Comparison of ENCODE assay signal across 9 mouse cellular contexts in the genomic region with DNA sequence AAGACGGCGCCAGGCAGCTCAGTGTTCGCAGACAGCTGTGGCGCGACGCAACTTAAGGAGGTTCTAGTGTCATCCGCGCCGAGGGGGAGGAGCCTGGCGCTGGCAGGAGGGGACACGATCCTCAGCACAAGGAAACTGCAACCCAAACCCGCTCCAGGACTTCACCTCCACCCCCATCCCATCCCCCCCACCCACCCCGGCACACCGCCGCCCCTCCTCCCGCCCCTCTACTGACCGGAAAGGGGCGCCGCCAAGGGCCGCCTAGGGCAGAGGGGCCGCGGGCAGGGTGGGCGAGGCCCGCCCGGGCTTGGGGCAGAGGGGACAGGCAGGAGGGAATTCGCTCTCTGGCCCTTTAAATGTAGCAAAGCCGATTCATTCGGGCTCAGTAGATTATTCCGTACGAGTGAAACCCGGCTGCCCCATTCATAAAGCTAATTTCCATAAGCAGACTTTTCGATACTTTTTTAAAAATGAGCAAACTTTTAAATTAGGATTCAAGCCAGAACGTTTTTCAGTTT. TPM values are rescaled to one million over a fixed set of nuclear protein-coding genes. Genes with fewer than 3 reads are reported as not detected.
A peak's percentile ranks its signal among the peaks of the same experiment; 100 is the strongest.
DNase-seq lines count a peak whose midpoint lies in the region; ATAC-seq and TF ChIP-seq lines count a peak whose summit lies in the region.
"Had no signal": no experiment of that assay in that cellular context is flagged by ENCODE, and none has a peak within 500 bp of the region (broad histone marks: within the 10 kb centered on the region; RNA-seq: fewer than 3 reads in every experiment).

No protein-coding gene starts in this region.

- no peak overlapping the region for H3K9ac ChIP-seq in heart, adult 2 months (ENCODE audit: low read depth, low read length)
- H3K9ac ChIP-seq in lung, postnatal 0 days (replicated peaks; ENCODE audit: low read depth) = no peak overlapping the region

- TF ChIP-seq CTCF in heart, adult 2 months (IDR thresholded peaks at IDR 0.05) = no peak
- TF ChIP-seq CTCF in kidney, adult 2 months (conservative IDR thresholded peaks at IDR 0.05; ENCODE audit: insufficient read depth, insufficient read length, low read depth, low read length) = no peak
- no peak for TF ChIP-seq CTCF in lung, postnatal 0 days (IDR thresholded peaks at IDR 0.05)

- TF ChIP-seq POLR2A in heart, adult 2 months (IDR thresholded peaks at IDR 0.05; ENCODE audit: insufficient read depth, low read depth, low read length) = no peak
- no peak for TF ChIP-seq POLR2A in kidney, adult 2 months (IDR thresholded peaks at IDR 0.05; ENCODE audit: low read depth, low read length)

- peak overlapping the region; percentile 34 for H3K27ac ChIP-seq in heart, adult 2 months
- peak overlapping the region; percentile 66 for H3K27ac ChIP-seq in kidney, adult 2 months (ENCODE audit: insufficient read depth, low read depth, low read length)
- no peak overlapping the region for H3K27ac ChIP-seq in lung, postnatal 0 days (ENCODE audit: low read length)

- no peaks in the 10 kb centered on the region for H3K9me3 ChIP-seq in lung, postnatal 0 days (ENCODE audit: low read length)

- TF ChIP-seq EP300 in heart, adult 2 months (IDR thresholded peaks at IDR 0.05; ENCODE audit: insufficient read depth, low read depth, low read length) = no peak
- TF ChIP-seq EP300 in lung, postnatal 0 days (IDR thresholded peaks at IDR 0.05) = no peak

- peak; percentile 91 for DNase-seq in CD4-positive, CD25-positive, alpha-beta regulatory T cell, adult 2 months (ENCODE audit: low read depth, low spot score)
- DNase-seq in heart, adult 2 months = peak; percentile 70 to 75
- peak; percentile 60 for DNase-seq in kidney, adult 2 months
- peak; percentile 63 for DNase-seq in lung, postnatal 0 days (ENCODE audit: low spot score)
- DNase-seq in splenic B cell, adult 2 months (ENCODE audit: low read depth, low spot score) = peak; percentile 53
- no peak for DNase-seq in cerebellum, adult 11 months

- under 1% methylated on average over 33 of the region's 33 CpGs for WGBS in heart, adult 2 months
- WGBS in kidney, adult 2 months = 1% methylated on average over 33 of the region's 33 CpGs
- under 1% methylated on average over 32 of the region's 33 CpGs for WGBS in lung, postnatal 0 days

- H3K36me3 ChIP-seq in heart, adult 2 months (ENCODE audit: control insufficient read depth, insufficient read depth, low read length) = no peaks in the 10 kb centered on the region
- H3K36me3 ChIP-seq in kidney, adult 2 months (ENCODE audit: control insufficient read depth, insufficient read depth, low read length) = no peaks in the 10 kb centered on the region
- H3K36me3 ChIP-seq in lung, postnatal 0 days (ENCODE audit: insufficient read depth, low read length) = no peaks in the 10 kb centered on the region
- no peaks in the 10 kb centered on the region for H3K36me3 ChIP-seq in splenic B cell, adult 2 months (ENCODE audit: control insufficient read depth, insufficient read depth, low read length, poor library complexity, severe bottlenecking)

- peak overlapping the region; percentile 97 for H3K4me2 ChIP-seq in lung, postnatal 0 days (replicated peaks; ENCODE audit: low read depth, low read length)

- ATAC-seq in activated CD4-positive, CD25-positive, alpha-beta regulatory T cell, adult 4 months = peak; percentile 41
- peak; percentile 20 for ATAC-seq in lung, postnatal 0 days
- ATAC-seq in erythroid progenitor cell, adult 5-6 weeks (replicated peaks; ENCODE audit: low FRiP score, poor library complexity, severe bottlenecking) = no peak

- intact Hi-C loops in heart, adult 2 months (cut with DNase I) = loop anchor here (5.0 kb wide), 2 partner anchors 251 to 331 kb away; no protein-coding TSS in a partner anchor

- no peaks in the 10 kb centered on the region for H3K79me2 ChIP-seq in heart, adult 2 months (replicated peaks; ENCODE audit: control insufficient read depth, insufficient read depth, low read length)

- no peaks in the 10 kb centered on the region for H3K4me1 ChIP-seq in heart, adult 2 months (ENCODE audit: control insufficient read depth, insufficient read depth, low read length)
- H3K4me1 ChIP-seq in kidney, adult 2 months (ENCODE audit: control insufficient read depth, insufficient read depth, low read length) = no peaks in the 10 kb centered on the region
- H3K4me1 ChIP-seq in lung, postnatal 0 days (ENCODE audit: insufficient read depth, low read depth, low read length) = peaks cover 11% of the 10 kb centered on the region

- peaks cover 24% of the 10 kb centered on the region for H3K27me3 ChIP-seq in heart, adult 2 months (ENCODE audit: control insufficient read depth, insufficient read depth, low read length)
- H3K27me3 ChIP-seq in kidney, adult 2 months (replicated peaks; ENCODE audit: control insufficient read depth, insufficient read depth, low read length) = peaks cover 3% of the 10 kb centered on the region
- H3K27me3 ChIP-seq in lung, postnatal 0 days (replicated peaks; ENCODE audit: insufficient read depth, low read length) = peaks cover 55% of the 10 kb centered on the region
- peaks cover 13% of the 10 kb centered on the region for H3K27me3 ChIP-seq in splenic B cell, adult 2 months (ENCODE audit: control insufficient read depth, insufficient read depth, low read length, poor library complexity, severe bottlenecking)

- peak overlapping the region; percentile 38 for H3K4me3 ChIP-seq in heart, adult 2 months
- H3K4me3 ChIP-seq in kidney, adult 2 months (ENCODE audit: insufficient read depth, low read depth, low read length) = peak overlapping the region; percentile 45
- H3K4me3 ChIP-seq in lung, postnatal 0 days (ENCODE audit: low read depth, low read length) = peak overlapping the region; percentile 55

RNA-seq across cellular contexts. Expression of a gene that starts 2.4 kb away (rescaled TPM):
- polyA plus RNA-seq in activated CD4-positive, CD25-positive, alpha-beta regulatory T cell, adult 4 months (2017; shearing (Covaris generic)) = under 1 TPM in 1 of 2 experiments, not detected in 1; 0.87 TPM
- not detected for total RNA-seq in heart, adult 2 months (2021)
- polyA plus RNA-seq in heart, adult 2 months (2012; rRNA removed) = not detected in 2 replicates
- 0.39 and 1.4 TPM in 2 replicates for polyA plus RNA-seq in kidney, adult 2 months (2012; rRNA removed)
- polyA plus RNA-seq in lung, postnatal 0 days (2015; fragmentation: Nextera tagmentation; extraction: Ambion mirVana) = not detected in 2 replicates
- total RNA-seq in erythroid progenitor cell, adult 5-6 weeks (2015; ENCODE audit: low replicate concordance) = not detected in 2 replicates
- not detected in 2 replicates for total RNA-seq in erythroid progenitor cell, adult 5-6 weeks (2017; ENCODE audit: low replicate concordance)
- total RNA-seq: hematopoietic stem cell, adult 5-6 weeks had no signal

RNA-seq across cellular contexts. Expression of a gene that starts 10.7 kb away (rescaled TPM):
- 1 to 10 TPM in 1 of 2 experiments, not detected in 1; 2.0 TPM for polyA plus RNA-seq in activated CD4-positive, CD25-positive, alpha-beta regulatory T cell, adult 4 months (2017; shearing (Covaris generic))
- not detected for total RNA-seq in heart, adult 2 months (2021)
- polyA plus RNA-seq in heart, adult 2 months (2012; rRNA removed) = not detected in 2 replicates
- polyA plus RNA-seq in kidney, adult 2 months (2012; rRNA removed) = 1.6 and 2.8 TPM in 2 replicates
- not detected in 2 replicates for polyA plus RNA-seq in lung, postnatal 0 days (2015; fragmentation: Nextera tagmentation; extraction: Ambion mirVana)
- total RNA-seq in erythroid progenitor cell, adult 5-6 weeks (2015; ENCODE audit: low replicate concordance) = not detected in 2 replicates
- total RNA-seq in erythroid progenitor cell, adult 5-6 weeks (2017; ENCODE audit: low replicate concordance) = not detected in 2 replicates
- total RNA-seq: hematopoietic stem cell, adult 5-6 weeks had no signal

RNA-seq across cellular contexts. Expression of a gene that starts 11.2 kb away (rescaled TPM):
- 100 to 1,000 TPM; 120 to 138 TPM for polyA plus RNA-seq in activated CD4-positive, CD25-positive, alpha-beta regulatory T cell, adult 4 months (2017; shearing (Covaris generic))
- under 1 TPM; 0.59 to 0.91 TPM for total RNA-seq in heart, adult 2 months (2021)
- 0.32 and 0.57 TPM in 2 replicates for polyA plus RNA-seq in heart, adult 2 months (2012; rRNA removed)
- 14.9 and 15.4 TPM in 2 replicates for polyA plus RNA-seq in kidney, adult 2 months (2012; rRNA removed)
- 2.4 and 2.7 TPM in 2 replicates for polyA plus RNA-seq in lung, postnatal 0 days (2015; fragmentation: Nextera tagmentation; extraction: Ambion mirVana)
- total RNA-seq in erythroid progenitor cell, adult 5-6 weeks (2015; ENCODE audit: low replicate concordance) = 3.6 and 28.5 TPM in 2 replicates
- 0.08 TPM in 1 of 2 replicates, not detected in the other for total RNA-seq in erythroid progenitor cell, adult 5-6 weeks (2017; ENCODE audit: low replicate concordance)
